Mouse (Mus musculus) heart, adult 2 months (tissue): ENCODE data around the gene Zfp599.
"Not testable (repeated sequence)": the region's sequence is repeated elsewhere in the genome, so short reads cannot be mapped to it uniquely, and the experiment has no call there.

ENCODE experiments used
- CTCF ChIP-seq: fragments of 200-600 bp; IDR thresholded peaks from 2 replicates; pipeline ENCODE4 v1.8.1; 2022; ENCODE audit warnings: antibody characterized with exemption, mild to moderate bottlenecking, moderate library complexity
- POLR2A ChIP-seq: fragments of 200-500 bp; IDR thresholded peaks from 2 replicates; pipeline ENCODE4 v1.6.1; 2011; ENCODE audit warnings: mild to moderate bottlenecking, low read depth, low read length, control low read depth; ENCODE audit not compliant: insufficient read depth

DNA sequence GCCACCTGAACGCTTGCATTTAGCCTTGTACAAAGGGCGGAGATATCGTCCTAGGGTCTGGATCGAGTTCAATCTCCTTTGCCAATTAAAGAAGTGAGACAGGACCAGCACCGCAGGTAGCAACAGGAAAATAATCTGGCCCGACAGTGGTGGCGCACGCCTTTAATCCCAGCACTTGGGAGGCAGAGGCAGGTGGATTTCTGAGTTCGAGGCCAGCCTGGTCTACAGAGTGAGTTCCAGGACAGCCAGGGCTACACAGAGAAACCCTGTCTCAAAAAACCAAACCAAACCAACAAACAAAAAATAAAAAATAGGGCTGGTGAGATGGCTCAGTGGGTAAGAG is 48.2 kb upstream of the Zfp599 start:
- not testable (repeated sequence) for TF ChIP-seq CTCF, POLR2A
